Mouse (Mus musculus): Measurements from ENCODE around the gene 1110059G10Rik. TPM values are rescaled to one million over a fixed set of nuclear protein-coding genes. Genes with fewer than 3 reads are reported as not detected.

1110059G10Rik gene
- 8.7 and 22.0 TPM in 2 replicates for total RNA-seq (2014; fragmentation: Nextera tagmentation)
- 38.1 and 45.7 TPM in 2 replicates for total RNA-seq (2017)
- polyA plus RNA-seq (2012), result 1.6 and 3.0 TPM in 2 replicates

DNA sequence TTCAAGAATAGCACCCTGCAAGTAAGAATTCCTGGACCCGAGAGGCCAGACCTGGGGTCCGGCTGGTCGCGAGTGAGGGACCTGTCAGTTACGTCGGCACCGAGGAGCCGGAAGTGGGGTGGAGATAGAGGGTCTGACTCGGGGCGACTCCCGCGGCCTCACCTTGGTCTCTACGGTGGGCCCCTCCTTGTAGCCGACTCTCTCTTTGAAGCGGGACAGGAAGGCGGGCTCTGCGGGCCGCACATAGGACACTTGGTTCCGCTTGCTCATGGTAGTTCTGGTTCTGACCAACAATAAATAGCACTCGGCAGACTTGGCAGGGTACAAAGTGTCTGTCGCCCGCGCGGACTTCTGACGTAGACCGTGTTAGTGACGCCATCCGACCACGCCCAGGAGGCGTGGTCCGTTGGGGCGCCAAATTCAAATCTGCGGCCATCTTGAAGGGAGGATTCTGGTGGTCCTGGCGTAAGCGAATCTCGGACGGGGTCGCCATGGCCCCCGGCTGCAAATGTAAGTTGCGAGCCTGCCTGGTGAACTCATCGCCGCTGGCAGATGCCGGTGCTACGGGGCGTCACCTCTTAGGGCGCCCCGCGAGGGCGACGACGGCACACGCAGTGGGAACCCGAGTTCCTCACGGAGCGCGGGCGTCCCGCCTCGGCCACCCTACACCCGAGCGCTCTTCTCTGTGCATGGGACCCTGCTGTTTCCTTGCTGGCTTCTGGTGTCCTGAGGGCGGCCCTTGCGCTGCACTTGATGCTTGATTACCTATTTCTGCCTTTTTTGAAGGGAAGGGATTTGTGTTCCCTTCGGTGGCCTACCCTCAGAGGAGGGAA lies at the start of gene 1110059G10Rik, which contains the start of gene Kif15:
1110059G10Rik (minus strand) TSS at position 358 of the 833 bp plus-strand sequence.
Kif15 (plus strand) TSS at position 404 of the 833 bp plus-strand sequence.
- H3K27me3 ChIP-seq (ENCODE audit: insufficient read depth, low read length), result no peaks in the 10 kb centered on the region
- H3K9me3 ChIP-seq (replicated peaks), result no peaks in the 10 kb centered on the region
- DNase-seq (ENCODE audit: low spot score), result peak; percentile 67
- peaks cover 23% of the 10 kb centered on the region for H3K4me1 ChIP-seq (ENCODE audit: insufficient read depth, low read depth, low read length)
- ATAC-seq (ENCODE audit: extremely low read depth, insufficient number of reproducible peaks, low FRiP score, poor library complexity, severe bottlenecking), result peak; percentile 88
- TF ChIP-seq POLR2AphosphoS5 (IDR thresholded peaks at IDR 0.05; ENCODE audit: insufficient replicate concordance, low read depth, low read length) (no peak), GATA1 (IDR thresholded peaks at IDR 0.05; ENCODE audit: borderline replicate concordance, low read length) (no peak), GATA2 (IDR thresholded peaks at IDR 0.05; ENCODE audit: borderline replicate concordance, low read depth, low read length) (no peak), CTCF (IDR thresholded peaks at IDR 0.05; ENCODE audit: low read depth, low read length) (no peak), TAL1 (conservative IDR thresholded peaks at IDR 0.05; ENCODE audit: low read depth, low read length) (no peak)
- peak within 1 kb of the TSS; percentile 89 for H3K4me3 ChIP-seq (ENCODE audit: low read depth, low read length)
- H3K36me3 ChIP-seq (replicated peaks), result peaks cover 42% of the 10 kb centered on the region

DNA sequence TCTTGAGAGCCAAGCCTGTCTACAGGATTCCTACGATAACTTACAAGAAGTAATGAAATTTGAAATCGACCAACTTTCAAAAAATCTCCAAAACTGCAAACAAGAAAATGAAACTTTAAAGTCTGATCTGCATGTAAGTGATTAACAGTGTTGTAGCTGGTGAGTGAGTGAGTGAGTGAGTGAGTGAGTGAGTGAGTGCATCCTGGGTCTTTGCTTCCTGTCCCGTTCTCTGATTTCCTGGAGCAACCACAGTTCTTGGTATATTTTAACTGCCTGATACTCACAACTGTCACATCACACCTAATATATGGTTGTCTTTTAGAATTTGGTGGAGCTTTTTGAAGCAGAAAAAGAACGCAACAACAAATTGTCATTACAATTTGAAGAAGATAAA lies 48.4 kb upstream of the 1110059G10Rik start:
- H3K9me3 ChIP-seq (replicated peaks), result no peaks in the 10 kb centered on the region
- no peaks in the 10 kb centered on the region for H3K27me3 ChIP-seq (ENCODE audit: insufficient read depth, low read length)
- DNase-seq (ENCODE audit: low spot score) (no peak), ATAC-seq (ENCODE audit: extremely low read depth, insufficient number of reproducible peaks, low FRiP score, poor library complexity, severe bottlenecking) (no peak)
- H3K4me1 ChIP-seq (ENCODE audit: insufficient read depth, low read depth, low read length), result no peaks in the 10 kb centered on the region
- H3K4me3 ChIP-seq (ENCODE audit: low read depth, low read length), result no peak overlapping the region
- H3K36me3 ChIP-seq (replicated peaks), result peaks cover 85% of the 10 kb centered on the region
- TF ChIP-seq CTCF (IDR thresholded peaks at IDR 0.05; ENCODE audit: low read depth, low read length) (no peak), POLR2AphosphoS5 (IDR thresholded peaks at IDR 0.05; ENCODE audit: insufficient replicate concordance, low read depth, low read length) (no peak), GATA2 (IDR thresholded peaks at IDR 0.05; ENCODE audit: borderline replicate concordance, low read depth, low read length) (no peak), GATA1 (IDR thresholded peaks at IDR 0.05; ENCODE audit: borderline replicate concordance, low read length) (no peak), TAL1 (conservative IDR thresholded peaks at IDR 0.05; ENCODE audit: low read depth, low read length) (no peak)

DNA sequence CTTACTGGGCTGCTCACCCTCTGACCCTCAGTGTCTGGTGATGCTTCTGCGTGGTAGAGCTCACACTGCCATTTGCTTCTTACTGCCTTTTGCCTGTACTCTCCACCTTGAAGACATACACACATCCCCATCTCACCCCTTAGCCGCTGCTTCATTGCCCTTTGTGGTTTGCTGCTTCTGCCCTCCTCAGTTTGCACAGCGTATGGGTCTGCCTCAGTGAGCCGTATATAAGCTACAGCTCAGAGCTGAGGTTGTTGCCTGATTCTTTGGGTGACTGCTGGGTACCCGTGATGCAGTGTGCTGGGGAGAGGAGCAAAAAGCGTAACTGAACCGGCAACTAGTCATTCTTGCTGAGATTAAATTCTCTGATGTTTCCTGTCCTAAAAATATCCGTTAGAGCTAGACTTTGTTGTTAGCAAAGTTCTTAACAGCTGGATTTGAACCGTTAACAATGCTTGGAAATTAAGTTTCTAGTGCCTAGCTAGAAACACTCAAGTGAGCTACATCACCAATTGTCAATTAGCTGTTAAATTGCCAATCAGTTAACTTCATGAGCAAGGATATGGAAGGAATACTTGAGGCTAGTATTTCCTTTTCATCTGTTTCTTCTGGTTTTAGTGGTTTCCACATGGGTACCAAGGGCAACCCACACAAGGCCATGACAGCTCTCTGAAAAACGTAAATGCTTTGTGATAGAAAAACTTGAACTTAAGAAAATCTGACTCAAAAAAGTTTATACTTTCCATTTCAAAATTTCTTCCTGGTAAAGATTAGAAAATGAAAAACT lies 47.8 kb upstream of the 1110059G10Rik start:
- Histone ChIP-seq H3K4me1 (ENCODE audit: insufficient read depth, low read depth, low read length) (no peaks in the 10 kb centered on the region), H3K4me3 (ENCODE audit: low read depth, low read length) (no peak overlapping the region), H3K27me3 (ENCODE audit: insufficient read depth, low read length) (no peaks in the 10 kb centered on the region), H3K9me3 (replicated peaks) (no peaks in the 10 kb centered on the region), H3K36me3 (replicated peaks) (peaks cover 85% of the 10 kb centered on the region)
- ATAC-seq (ENCODE audit: extremely low read depth, insufficient number of reproducible peaks, low FRiP score, poor library complexity, severe bottlenecking) (no peak), DNase-seq (ENCODE audit: low spot score) (no peak)
- TF ChIP-seq TAL1 (conservative IDR thresholded peaks at IDR 0.05; ENCODE audit: low read depth, low read length) (no peak), CTCF (IDR thresholded peaks at IDR 0.05; ENCODE audit: low read depth, low read length) (no peak), GATA1 (IDR thresholded peaks at IDR 0.05; ENCODE audit: borderline replicate concordance, low read length) (no peak), GATA2 (IDR thresholded peaks at IDR 0.05; ENCODE audit: borderline replicate concordance, low read depth, low read length) (no peak), POLR2AphosphoS5 (IDR thresholded peaks at IDR 0.05; ENCODE audit: insufficient replicate concordance, low read depth, low read length) (no peak)

DNA sequence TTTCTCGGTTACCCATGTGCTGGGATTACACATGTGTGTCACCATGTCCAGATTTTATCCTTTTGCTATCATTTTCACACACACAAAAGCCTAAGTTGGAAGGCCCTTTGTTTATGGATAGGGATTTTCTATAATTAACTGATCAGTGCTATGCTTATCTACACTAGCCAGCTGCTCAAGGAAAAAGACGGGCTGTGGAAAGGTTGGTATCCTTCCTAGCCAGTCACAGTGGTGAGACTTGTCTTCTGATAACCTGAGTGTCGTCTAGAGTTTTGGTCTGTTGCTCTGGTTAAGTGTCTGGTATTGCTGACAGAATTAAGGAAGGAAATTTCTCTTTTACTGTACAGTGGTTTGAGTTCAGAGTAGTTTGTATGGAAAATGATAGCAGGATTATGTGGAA lies 21.9 kb downstream of the 1110059G10Rik start:
- no peak for TF ChIP-seq GATA2 (IDR thresholded peaks at IDR 0.05; ENCODE audit: borderline replicate concordance, low read depth, low read length)
- TF ChIP-seq CTCF (IDR thresholded peaks at IDR 0.05; ENCODE audit: low read depth, low read length), result no peak
- no peak for TF ChIP-seq GATA1 (IDR thresholded peaks at IDR 0.05; ENCODE audit: borderline replicate concordance, low read length)
- TF ChIP-seq TAL1 (conservative IDR thresholded peaks at IDR 0.05; ENCODE audit: low read depth, low read length), result no peak
- TF ChIP-seq POLR2AphosphoS5 (IDR thresholded peaks at IDR 0.05; ENCODE audit: insufficient replicate concordance, low read depth, low read length), result no peak
- Histone ChIP-seq H3K36me3 (replicated peaks) (peaks cover 52% of the 10 kb centered on the region), H3K9me3 (replicated peaks) (peaks cover 12% of the 10 kb centered on the region), H3K27me3 (ENCODE audit: insufficient read depth, low read length) (peaks cover under 1% of the 10 kb centered on the region; the same call in 1 of the 2 replicates), H3K4me3 (ENCODE audit: low read depth, low read length) (no peak overlapping the region), H3K4me1 (ENCODE audit: insufficient read depth, low read depth, low read length) (no peaks in the 10 kb centered on the region; the same call in 1 of the 2 replicates)
- DNase-seq (ENCODE audit: low spot score), result no peak
- no peak for ATAC-seq (ENCODE audit: extremely low read depth, insufficient number of reproducible peaks, low FRiP score, poor library complexity, severe bottlenecking)

DNA sequence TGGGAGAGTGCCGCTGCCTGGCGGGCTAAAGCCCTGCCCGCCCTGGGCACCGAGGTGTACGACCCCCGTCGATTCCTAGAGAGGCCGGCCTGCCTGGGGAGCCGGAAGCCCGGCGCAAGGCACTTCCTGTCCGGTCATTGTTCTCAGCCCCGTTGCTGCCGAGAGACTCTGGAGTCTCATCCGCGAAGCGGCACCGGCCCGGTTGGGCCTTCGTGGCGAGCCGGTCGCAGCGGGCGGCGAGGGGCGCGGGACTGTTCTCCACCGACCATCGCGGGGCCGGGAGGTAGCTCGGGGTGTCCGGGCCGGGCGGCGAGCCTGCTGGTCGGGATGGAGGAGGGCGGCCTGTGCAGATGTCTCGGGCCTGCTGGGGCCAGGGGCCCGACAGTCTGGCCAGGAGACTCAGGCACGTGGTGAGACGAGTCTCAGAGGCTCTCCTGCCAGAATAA lies 27.8 kb downstream of the 1110059G10Rik start, which contains the start of gene Zfp105:
Zfp105 (plus strand) TSS at position 137 of the 446 bp plus-strand sequence.
- Histone ChIP-seq H3K4me3 (ENCODE audit: low read depth, low read length) (peak within 1 kb of the TSS; percentile 75), H3K27me3 (ENCODE audit: insufficient read depth, low read length) (peaks cover 18% of the 10 kb centered on the region), H3K36me3 (replicated peaks) (peaks cover 27% of the 10 kb centered on the region), H3K9me3 (replicated peaks) (no peaks in the 10 kb centered on the region), H3K4me1 (ENCODE audit: insufficient read depth, low read depth, low read length) (peaks cover 5% of the 10 kb centered on the region)
- TF ChIP-seq GATA2 (IDR thresholded peaks at IDR 0.05; ENCODE audit: borderline replicate concordance, low read depth, low read length), result no peak
- no peak for TF ChIP-seq GATA1 (IDR thresholded peaks at IDR 0.05; ENCODE audit: borderline replicate concordance, low read length)
- TF ChIP-seq CTCF (IDR thresholded peaks at IDR 0.05; ENCODE audit: low read depth, low read length), result no peak
- TF ChIP-seq TAL1 (conservative IDR thresholded peaks at IDR 0.05; ENCODE audit: low read depth, low read length), result no peak
- no peak for TF ChIP-seq POLR2AphosphoS5 (IDR thresholded peaks at IDR 0.05; ENCODE audit: insufficient replicate concordance, low read depth, low read length)
- DNase-seq (ENCODE audit: low spot score) (peak; percentile 42), ATAC-seq (ENCODE audit: extremely low read depth, insufficient number of reproducible peaks, low FRiP score, poor library complexity, severe bottlenecking) (peak; percentile 34)
